Mouse (Mus musculus) heart, postnatal 4 days (tissue): ENCODE results near the gene Nme8. TPM values are rescaled to one million over a fixed set of nuclear protein-coding genes. Genes with fewer than 3 reads are reported as not detected.

ENCODE experiments used
- total RNA-seq, 2 experiments: library from RNA; stranded (reverse); gene quantifications; 2 replicates each; pipeline ENCODE4 v1.2.3; 2021

The Nme8 gene
- total RNA-seq, 2 experiments from 2014 or later: 0.18 to 0.24 TPM

Other genes starting within 250 kb of the Nme8 start
- gene Epdr1, start 77.9 kb downstream of the Nme8 start, total RNA-seq: 10 to 100 TPM; 11.3 to 12.5 TPM
- gene Sfrp4, start 74.7 kb downstream of the Nme8 start, total RNA-seq: under 1 TPM in 1 of 2 experiments, not detected in 1; 0.16 TPM
- gene Gpr141, start 126.5 kb upstream of the Nme8 start, total RNA-seq: under 1 TPM; 0.14 to 0.17 TPM